Mouse (Mus musculus): ENCODE data around the gene Fam89b. TPM values are rescaled to one million over a fixed set of nuclear protein-coding genes. Genes with fewer than 3 reads are reported as not detected.
A peak's percentile ranks its signal among the peaks of the same experiment; 100 is the strongest.

The Fam89b gene
- polyA plus RNA-seq, 1 experiment from 2014 or later: 192 TPM

DNA sequence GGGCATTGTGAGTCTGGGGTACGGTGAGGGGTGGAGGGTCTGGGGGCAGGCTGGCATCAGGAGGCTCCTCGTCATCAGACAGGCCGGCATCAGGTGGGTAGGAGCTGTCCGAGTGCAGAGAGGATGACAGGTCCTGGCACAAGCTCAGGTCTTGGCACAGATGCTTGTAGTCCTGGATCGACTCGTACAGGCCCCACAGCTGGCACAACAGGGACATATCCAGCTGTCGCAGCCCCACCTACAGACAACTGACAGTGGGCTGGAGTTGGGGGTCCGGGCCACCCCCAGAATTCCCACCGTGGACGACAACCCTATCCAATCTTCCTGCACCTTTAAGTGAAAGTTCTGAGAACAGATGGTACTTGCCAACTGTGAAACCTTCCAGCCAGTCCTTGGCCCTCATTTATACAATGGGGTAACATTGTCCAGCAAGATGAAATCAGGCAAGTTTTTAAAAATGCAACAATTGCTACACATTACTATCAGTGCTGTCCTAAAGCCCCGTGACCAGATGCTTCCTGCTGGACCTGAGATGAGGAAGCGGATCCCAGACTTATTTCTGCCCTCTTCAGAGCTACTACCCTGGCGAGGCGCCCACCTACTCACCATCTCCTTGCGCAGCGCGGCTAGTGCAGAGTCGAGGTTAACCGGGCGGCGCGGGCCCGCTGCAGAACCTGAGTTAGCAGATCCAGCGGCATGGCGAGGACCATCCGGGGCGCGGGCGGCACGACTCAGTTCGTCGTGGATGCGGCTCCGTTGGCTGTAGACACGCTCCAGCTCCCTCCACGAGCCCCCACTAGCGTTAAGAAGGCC is 616 bp downstream of the Fam89b start:
- no peak for DNase-seq (ENCODE audit: low spot score)
- Histone ChIP-seq H3K27ac (peak overlapping the region; percentile 99), H3K9me3 (no peaks in the 10 kb centered on the region), H3K36me3 (peaks cover 37% of the 10 kb centered on the region), H3K4me1 (replicated peaks) (peaks cover 79% of the 10 kb centered on the region), H3K27me3 (ENCODE audit: insufficient read depth, poor library complexity, severe bottlenecking) (peaks cover 7% of the 10 kb centered on the region), H3K4me3 (peak overlapping the region; percentile 96)
- 14% methylated on average over 37 of the region's 37 CpGs for WGBS

DNA sequence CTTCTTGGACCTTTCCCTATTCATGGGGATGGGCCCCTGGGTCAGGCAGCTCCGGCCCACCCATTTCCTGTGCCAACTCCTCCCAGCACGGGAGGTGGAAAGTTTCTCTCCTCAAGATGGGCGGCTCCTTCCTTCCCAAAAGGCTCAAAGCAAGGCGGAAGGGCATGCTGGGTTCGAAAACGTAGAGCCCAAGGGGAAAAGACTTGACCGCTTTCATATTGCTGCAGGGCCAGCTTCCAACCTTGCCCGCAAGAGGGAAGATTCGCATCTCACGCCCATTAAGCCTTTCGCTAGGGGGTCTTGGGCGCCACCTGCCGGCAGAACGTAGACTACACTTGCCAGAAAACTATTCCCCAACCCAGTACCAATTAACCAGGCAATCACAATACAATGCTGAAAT is 1.8 kb downstream of the Fam89b start:
- DNase-seq (ENCODE audit: low spot score): peak; percentile 87
- peak overlapping the region; percentile 96 for H3K4me3 ChIP-seq
- WGBS: 6% methylated on average over 14 of the region's 14 CpGs
- H3K27me3 ChIP-seq (ENCODE audit: insufficient read depth, poor library complexity, severe bottlenecking): peaks cover 7% of the 10 kb centered on the region
- peaks cover 48% of the 10 kb centered on the region for H3K36me3 ChIP-seq
- no peaks in the 10 kb centered on the region for H3K9me3 ChIP-seq
- H3K27ac ChIP-seq: peak overlapping the region; percentile 99; the same call in 1 of the 2 replicates
- H3K4me1 ChIP-seq (replicated peaks): peaks cover 80% of the 10 kb centered on the region

DNA sequence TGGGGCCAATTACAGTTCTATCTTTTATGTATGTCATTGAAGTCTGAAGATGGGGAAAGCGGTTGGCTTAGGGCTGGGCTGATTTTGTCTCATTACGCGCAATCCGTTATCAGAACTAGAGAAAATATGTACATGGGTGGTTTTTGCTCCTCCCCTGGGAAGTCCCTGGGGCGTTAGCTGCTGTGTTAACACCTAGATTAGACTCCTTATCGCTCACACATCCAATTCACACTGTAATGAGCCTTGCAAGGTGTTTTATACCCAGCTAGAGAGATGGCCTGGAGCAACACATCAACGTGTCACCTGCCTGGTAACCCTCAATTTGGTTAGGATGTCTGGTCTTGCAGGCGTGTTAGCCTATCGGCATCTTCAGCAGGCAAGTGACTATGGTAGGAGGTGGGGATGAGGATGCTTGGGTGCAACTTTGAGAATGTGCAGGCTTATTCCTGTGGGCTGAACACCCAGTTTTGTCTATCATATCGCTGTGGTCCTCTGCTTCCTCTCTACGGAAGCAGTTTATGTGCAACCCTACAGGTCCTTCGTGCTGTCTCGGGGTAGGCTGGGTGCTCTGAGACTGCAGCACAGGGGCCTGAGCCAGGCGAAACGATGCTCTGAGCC is 2.4 kb downstream of the Fam89b start:
- Histone ChIP-seq H3K36me3 (peaks cover 54% of the 10 kb centered on the region), H3K27me3 (ENCODE audit: insufficient read depth, poor library complexity, severe bottlenecking) (peaks cover 7% of the 10 kb centered on the region), H3K4me1 (replicated peaks) (peaks cover 79% of the 10 kb centered on the region), H3K9me3 (no peaks in the 10 kb centered on the region), H3K4me3 (peak overlapping the region; percentile 96), H3K27ac (peak overlapping the region; percentile 99; the same call in 1 of the 2 replicates)
- WGBS: 79% methylated on average over 15 of the region's 15 CpGs
- no peak for DNase-seq (ENCODE audit: low spot score)

DNA sequence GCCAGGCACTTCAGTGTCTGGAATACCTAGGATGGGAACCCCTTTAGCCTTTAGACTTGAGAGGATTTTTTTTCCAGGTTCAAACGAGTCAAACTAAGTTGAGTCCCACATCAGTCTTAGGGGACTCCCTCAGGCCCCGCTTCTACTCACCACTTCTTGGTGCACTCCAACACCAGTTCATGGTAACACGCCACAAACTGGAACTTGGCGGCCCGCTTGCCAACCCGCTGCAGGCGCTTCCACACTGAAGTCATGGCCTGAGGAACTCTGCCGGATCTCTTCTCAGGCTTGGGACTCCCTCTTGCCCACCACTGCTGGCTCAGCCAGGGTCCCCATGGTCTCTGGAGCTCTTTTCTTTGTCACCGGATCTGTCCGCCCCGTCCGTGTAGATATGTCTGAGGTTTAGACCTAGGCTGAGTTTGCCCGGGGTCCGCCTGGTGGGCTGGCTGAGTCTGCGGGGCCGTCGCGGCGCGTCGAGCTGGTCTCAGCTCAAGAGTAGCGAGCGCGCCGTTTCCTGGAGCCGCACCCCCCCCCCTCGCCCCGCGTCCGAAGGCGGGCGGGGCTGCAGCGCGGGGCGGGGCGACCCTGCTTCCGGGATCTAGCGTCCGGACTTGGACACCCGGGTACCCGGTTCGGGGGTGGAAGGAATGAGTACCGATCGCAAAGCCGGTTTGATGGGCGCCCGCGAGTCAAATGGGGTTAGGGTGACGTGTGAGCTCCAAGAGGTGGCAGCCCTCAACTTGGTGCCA is 3.5 kb downstream of the Fam89b start, which contains the start of gene Ehbp1l1:
TSS of gene Ehbp1l1 (minus strand) at position 551 of the 749 bp plus-strand sequence.
- no peaks in the 10 kb centered on the region for H3K9me3 ChIP-seq
- peaks cover 66% of the 10 kb centered on the region for H3K36me3 ChIP-seq
- peaks cover 73% of the 10 kb centered on the region for H3K4me1 ChIP-seq (replicated peaks)
- peak; percentile 45 for DNase-seq (ENCODE audit: low spot score)
- H3K4me3 ChIP-seq: peak within 1 kb of the TSS; percentile 96
- WGBS: 10% methylated on average over 49 of the region's 49 CpGs
- H3K27ac ChIP-seq: peak within 1 kb of the TSS; percentile 99
- peaks cover 7% of the 10 kb centered on the region for H3K27me3 ChIP-seq (ENCODE audit: insufficient read depth, poor library complexity, severe bottlenecking)

DNA sequence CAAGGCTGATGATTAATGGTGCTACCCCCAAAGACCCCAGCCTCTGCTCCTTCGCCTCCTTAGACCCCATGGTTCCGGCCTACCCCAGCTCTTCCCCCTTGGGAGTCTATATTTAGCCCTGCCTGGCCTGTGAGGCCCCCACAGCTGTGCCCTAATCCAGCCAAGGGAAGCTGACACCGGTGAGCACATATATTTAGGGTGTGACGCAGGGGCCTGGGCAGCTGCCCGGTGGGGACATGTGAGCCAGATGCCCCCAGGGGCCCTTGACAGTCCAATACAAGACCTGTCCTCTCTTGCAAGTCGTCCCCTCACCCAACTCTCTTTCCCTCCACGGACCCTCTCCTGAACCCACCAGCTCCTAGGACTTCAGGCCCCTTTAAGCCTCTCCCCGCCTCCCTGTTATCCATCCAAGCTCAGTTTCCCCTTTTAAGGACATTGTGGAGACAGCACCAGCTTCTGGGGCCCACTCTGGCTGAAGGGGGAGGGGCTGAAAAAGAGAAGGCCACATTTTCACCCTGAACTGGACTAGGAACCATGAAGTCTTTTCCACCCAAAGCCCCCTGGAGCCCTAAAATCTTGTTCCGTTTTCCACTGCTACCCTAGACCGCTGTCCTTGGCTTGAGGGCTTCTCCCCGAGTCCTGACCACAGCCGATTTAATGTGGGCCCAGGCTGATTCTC is 4.3 kb downstream of the Fam89b start:
- H3K9me3 ChIP-seq: no peaks in the 10 kb centered on the region
- 81% methylated on average over 12 of the region's 12 CpGs for WGBS
- H3K27ac ChIP-seq: peak overlapping the region; percentile 2
- H3K4me1 ChIP-seq (replicated peaks): peaks cover 65% of the 10 kb centered on the region
- peaks cover 69% of the 10 kb centered on the region for H3K36me3 ChIP-seq
- peaks cover 7% of the 10 kb centered on the region for H3K27me3 ChIP-seq (ENCODE audit: insufficient read depth, poor library complexity, severe bottlenecking)
- DNase-seq (ENCODE audit: low spot score): no peak
- peak overlapping the region; percentile 50 for H3K4me3 ChIP-seq

DNA sequence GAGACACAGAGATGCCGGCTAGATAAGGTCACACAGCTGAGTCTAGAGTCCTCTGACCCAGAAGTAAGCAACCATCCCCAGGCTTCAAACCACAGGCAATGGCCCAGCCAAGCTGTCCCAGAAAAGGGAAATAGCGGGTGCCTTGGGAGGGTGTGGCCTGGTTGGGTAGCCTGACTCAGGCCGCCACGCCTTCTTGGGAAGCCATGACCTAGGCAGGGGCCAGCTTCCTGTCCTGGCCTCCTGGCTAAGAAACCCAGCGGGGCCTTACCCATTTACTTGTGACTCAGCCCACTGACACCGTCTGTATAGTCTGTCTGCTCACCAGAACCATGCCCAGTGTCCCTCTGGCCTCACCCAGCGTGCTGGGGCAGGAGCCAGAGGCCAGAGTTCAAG is 4.9 kb downstream of the Fam89b start:
- Histone ChIP-seq H3K4me1 (replicated peaks) (peaks cover 59% of the 10 kb centered on the region), H3K9me3 (no peaks in the 10 kb centered on the region), H3K27ac (peak overlapping the region; percentile 3; the same call in 1 of the 2 replicates), H3K4me3 (peak overlapping the region; percentile 50), H3K36me3 (peaks cover 74% of the 10 kb centered on the region), H3K27me3 (ENCODE audit: insufficient read depth, poor library complexity, severe bottlenecking) (peaks cover 7% of the 10 kb centered on the region)
- 71% methylated on average over 7 of the region's 7 CpGs for WGBS
- DNase-seq (ENCODE audit: low spot score): no peak

DNA sequence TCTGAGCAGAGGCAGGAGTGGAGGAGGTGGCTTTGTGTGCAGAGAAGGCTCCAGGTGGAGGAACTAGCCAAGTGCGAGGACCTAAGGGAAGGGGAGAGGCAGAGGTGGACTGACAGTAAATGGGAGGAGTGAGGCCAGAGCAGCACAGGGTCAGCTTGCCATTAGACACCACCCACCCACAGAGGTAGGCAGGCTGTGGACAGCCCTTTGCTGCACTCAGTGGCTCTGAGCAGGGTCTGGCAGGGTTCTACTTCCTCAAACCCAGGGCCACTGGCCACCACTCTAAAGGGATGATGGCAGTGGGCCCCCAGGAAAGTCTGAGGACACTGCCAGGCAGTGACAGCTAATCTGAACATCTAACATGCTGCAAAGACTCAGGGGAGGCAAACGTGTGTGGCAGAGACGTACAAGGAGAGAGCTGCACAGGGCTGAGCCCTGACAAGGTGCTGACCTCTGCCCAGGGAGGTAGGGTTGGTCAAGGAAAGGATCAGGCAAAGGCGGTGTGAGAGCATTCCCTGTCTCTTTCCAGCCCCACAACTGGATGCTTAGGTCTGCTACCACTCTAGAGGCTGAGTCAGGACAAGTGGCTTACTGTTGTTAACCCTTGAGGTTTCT is 5.4 kb downstream of the Fam89b start:
- peak overlapping the region; percentile 46; the same call in 1 of the 2 replicates for H3K27ac ChIP-seq
- peaks cover 56% of the 10 kb centered on the region for H3K4me1 ChIP-seq (replicated peaks)
- 71% methylated on average over 4 of the region's 4 CpGs for whole genome bisulfite sequencing
- H3K4me3 ChIP-seq: peak overlapping the region; percentile 50; the same call in 1 of the 2 replicates
- H3K9me3 ChIP-seq: no peaks in the 10 kb centered on the region
- H3K36me3 ChIP-seq: peaks cover 79% of the 10 kb centered on the region
- no peak for DNase-seq (ENCODE audit: low spot score)
- peaks cover 7% of the 10 kb centered on the region for H3K27me3 ChIP-seq (ENCODE audit: insufficient read depth, poor library complexity, severe bottlenecking)

DNA sequence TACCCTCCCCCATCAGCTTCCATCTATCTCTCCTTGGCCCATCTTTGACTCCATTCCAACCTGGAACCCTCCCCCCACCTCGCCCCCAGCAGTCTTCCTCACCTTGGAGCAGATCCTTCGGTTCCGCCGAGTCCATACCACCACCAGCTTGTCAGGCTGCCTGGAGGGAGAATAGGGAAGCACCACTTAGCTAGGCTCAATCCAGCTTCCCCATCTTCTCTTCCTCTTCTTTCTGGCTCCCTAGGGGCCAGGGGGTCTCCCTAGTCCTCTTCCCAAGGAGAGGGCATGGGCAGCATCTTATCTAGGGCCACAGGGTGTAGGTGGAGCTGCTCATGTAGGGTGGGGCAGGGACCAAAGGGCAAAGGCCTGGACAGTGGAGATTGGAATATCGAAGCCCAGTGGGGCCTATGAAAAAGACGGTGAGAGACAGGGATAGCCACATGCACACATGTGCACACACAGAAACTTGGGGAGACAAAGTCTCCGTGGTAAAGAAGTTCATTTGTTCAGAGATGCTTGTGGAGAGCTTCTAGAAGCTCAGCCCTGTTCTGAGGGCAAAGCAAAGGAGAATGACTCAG is 6.5 kb downstream of the Fam89b start:
- Histone ChIP-seq H3K36me3 (peaks cover 90% of the 10 kb centered on the region), H3K4me3 (peak overlapping the region; percentile 13; the same call in 1 of the 2 replicates), H3K27ac (no peak overlapping the region), H3K9me3 (no peaks in the 10 kb centered on the region), H3K27me3 (ENCODE audit: insufficient read depth, poor library complexity, severe bottlenecking) (peaks cover 7% of the 10 kb centered on the region), H3K4me1 (replicated peaks) (peaks cover 44% of the 10 kb centered on the region)
- WGBS: 90% methylated on average over 7 of the region's 7 CpGs
- DNase-seq (ENCODE audit: low spot score): no peak

DNA sequence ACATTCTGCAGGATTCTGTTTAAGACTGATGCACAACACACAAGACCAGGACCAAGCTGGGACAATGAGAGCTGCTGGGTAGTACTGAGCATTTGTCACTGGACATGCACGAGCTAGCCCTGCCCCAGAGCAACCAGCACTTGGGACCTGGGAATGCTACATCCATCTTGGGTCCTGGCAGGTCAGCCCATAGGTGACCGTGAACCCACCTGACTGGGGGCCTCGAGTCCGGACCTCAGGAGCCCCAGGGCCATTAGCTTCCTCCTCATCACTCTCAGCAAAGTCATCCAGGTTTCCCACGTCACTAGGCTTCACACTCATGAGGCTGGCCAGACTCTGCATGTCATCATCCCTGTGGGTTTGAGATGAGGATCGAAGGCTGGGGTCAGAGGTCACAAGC is 8.2 kb downstream of the Fam89b start:
- peaks cover 94% of the 10 kb centered on the region for H3K36me3 ChIP-seq

DNA sequence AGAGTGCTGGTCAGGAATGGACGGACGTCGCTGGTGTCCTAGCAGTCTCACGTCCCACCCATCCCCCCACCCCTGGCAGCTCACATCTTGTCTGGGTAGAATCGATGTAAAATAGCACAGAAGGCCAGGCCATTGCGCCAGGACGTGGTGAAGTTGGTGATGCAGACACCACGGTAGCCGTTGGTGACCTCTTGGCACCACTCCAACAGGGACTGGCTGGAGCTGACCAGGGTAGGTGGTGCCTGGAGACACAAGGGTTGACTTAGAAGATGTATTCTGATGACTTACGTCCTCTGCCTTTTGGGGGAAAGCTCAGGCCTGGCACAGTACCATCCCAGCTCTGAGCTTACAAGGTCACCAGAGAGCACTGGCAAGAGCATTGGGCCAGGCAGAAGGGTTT is 12.5 kb downstream of the Fam89b start:
- 66% methylated on average over 10 of the region's 10 CpGs for WGBS
- H3K9me3 ChIP-seq: no peaks in the 10 kb centered on the region
- DNase-seq (ENCODE audit: low spot score): no peak
- no peak overlapping the region for H3K27ac ChIP-seq
- H3K27me3 ChIP-seq (ENCODE audit: insufficient read depth, poor library complexity, severe bottlenecking): peaks cover 16% of the 10 kb centered on the region; the same call in 1 of the 2 replicates
- peaks cover 76% of the 10 kb centered on the region for H3K36me3 ChIP-seq
- H3K4me3 ChIP-seq: peak overlapping the region; percentile 9; the same call in 1 of the 2 replicates
- H3K4me1 ChIP-seq (replicated peaks): peaks cover 43% of the 10 kb centered on the region

More for the DNA sequence above, 8.2 kb downstream of the Fam89b start:
- 86% methylated on average over 6 of the region's 6 CpGs for WGBS
- Histone ChIP-seq H3K9me3 (no peaks in the 10 kb centered on the region), H3K4me1 (replicated peaks) (peaks cover 41% of the 10 kb centered on the region), H3K4me3 (no peak overlapping the region), H3K27ac (no peak overlapping the region), H3K27me3 (ENCODE audit: insufficient read depth, poor library complexity, severe bottlenecking) (peaks cover 7% of the 10 kb centered on the region; the same call in 1 of the 2 replicates)
- no peak for DNase-seq (ENCODE audit: low spot score)

DNA sequence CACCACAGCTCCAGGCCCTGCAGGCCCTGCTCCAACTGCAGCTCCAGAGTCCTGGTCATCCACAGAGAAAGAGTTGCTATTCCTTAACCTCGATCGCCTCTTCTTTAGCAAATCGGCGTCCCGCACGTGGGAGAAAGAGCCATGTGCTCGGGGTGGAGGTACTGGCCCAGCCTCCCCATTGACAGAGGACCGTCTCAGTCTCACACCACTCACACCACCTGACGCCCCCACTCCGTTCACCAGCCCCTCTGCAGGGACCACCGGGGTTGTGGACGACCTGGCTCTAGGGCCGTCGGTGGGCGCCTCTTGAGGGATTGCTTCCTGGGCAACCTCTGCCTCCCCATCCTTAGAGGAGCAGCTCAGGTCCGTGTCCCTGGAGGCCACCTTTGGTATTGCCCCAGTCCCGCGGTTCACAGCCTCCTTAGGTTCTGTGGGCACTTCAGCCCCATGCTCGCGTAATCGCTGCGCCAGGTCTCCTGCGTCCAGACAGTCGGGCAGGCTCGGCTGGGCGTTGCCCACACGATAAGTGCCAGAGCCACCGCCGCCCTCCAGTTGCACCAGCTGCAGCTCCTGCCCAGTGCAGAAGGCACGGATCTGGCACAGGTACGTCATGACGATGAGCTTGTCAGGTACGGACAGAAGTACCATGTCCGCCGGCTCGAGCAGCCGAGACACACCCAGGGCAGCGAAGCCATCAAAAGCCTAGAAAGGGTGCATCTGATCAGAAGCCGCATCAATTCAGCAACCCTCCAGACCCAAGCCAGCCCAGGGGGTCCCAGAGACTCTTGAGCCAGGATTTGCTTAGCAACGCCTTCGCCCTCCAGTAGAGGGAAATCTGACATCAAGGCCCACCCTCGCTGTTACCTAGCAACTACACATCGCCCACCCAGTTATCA is 13.4 kb downstream of the Fam89b start:
- H3K4me3 ChIP-seq: peak overlapping the region; percentile 35
- no peaks in the 10 kb centered on the region for H3K9me3 ChIP-seq
- 17% methylated on average over 43 of the region's 43 CpGs for WGBS
- peaks cover 76% of the 10 kb centered on the region for H3K36me3 ChIP-seq
- DNase-seq (ENCODE audit: low spot score): peak; percentile 56
- 0 out of 2 replicates have a peak overlapping the region, but pooled peaks have one; percentile 16 for H3K27ac ChIP-seq
- H3K27me3 ChIP-seq (ENCODE audit: insufficient read depth, poor library complexity, severe bottlenecking): peaks cover 16% of the 10 kb centered on the region; the same call in 1 of the 2 replicates
- peaks cover 42% of the 10 kb centered on the region for H3K4me1 ChIP-seq (replicated peaks)

Data from hindbrain, embryonic 10.5 days (tissue).